Mouse (Mus musculus): ENCODE data around the gene Gm45623. TPM values are rescaled to one million over a fixed set of nuclear protein-coding genes. Genes with fewer than 3 reads are reported as not detected.
A peak's percentile ranks its signal among the peaks of the same experiment; 100 is the strongest.

The Gm45623 gene
- total RNA-seq, 2 experiments from 2014 or later, result 1.6 to 1.7 TPM

DNA sequence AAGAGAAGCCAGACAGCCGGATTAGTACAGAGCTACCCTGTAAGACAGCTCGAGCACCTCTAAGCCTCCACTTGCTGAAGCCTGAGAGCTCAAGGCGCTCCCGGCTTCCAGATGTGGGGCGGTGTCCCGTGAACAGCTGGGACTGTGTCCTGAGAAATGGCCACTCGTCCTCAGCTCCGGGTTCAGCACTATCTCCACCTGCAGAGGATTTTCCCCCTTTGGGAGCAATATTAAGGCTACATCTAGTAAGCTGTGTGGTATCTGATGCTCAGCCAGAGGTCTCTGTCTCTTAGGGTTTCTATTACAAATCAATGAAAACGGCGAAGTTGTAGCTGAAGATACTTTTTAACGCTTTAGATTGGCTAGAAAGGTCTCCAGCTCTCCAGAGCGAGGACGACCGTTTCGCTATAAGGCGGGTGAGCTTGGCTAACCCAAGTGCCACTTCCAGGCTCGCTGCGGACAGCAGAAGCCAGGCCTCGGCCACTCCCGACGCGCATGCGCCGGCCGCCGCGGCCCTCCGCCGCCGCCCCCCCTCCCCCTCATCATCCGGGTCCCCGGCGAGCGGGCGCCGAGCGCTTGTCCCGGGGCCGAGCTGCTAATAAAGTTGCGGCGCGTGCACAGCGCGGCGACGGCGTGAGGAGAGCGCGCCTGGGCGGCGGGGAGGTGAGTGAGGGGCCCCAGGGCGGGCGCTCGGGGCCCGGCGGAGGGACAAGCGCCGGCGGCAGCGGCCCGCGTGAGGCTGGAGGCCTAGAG lies 51.0 kb downstream of the Gm45623 start, which contains the start of gene Smad5:
Gene Smad5 (plus strand): TSS at position 542 of the 753 bp plus-strand sequence.
- DNase-seq (ENCODE audit: low spot score in 2 of 2), result peak; percentile 84 to 88

Other genes with a start within 250 kb of the Gm45623 start
- gene Fbxl21, start 231.4 kb downstream of the Gm45623 start, total RNA-seq (2021), result 1 to 10 TPM; 4.3 to 5.7 TPM
- gene Lect2, start 205.3 kb downstream of the Gm45623 start, total RNA-seq (2021), result not detected
- 1 to 10 TPM; 3.3 to 4.7 TPM for gene Tgfbi, start 144.3 kb downstream of the Gm45623 start, total RNA-seq (2021)
- 10 to 100 TPM; 26.5 to 28.7 TPM for gene Smad5, start 50.8 kb downstream of the Gm45623 start, total RNA-seq (2021)
- 1 to 10 TPM; 2.3 to 2.9 TPM for gene Trpc7, start 142.2 kb upstream of the Gm45623 start, total RNA-seq (2021)